Mouse (Mus musculus) forebrain, postnatal 0 days (tissue): Measurements from ENCODE around the gene Emilin2. TPM values are rescaled to one million over a fixed set of nuclear protein-coding genes. Genes with fewer than 3 reads are reported as not detected.

Experiments
- ATAC-seq: fragments of 200-750 bp; cut with Nextera tagmentation; 2 replicates; pipeline ENCODE4 v1.8.0; 2017; ENCODE audit warnings: mild to moderate bottlenecking, moderate library complexity
- DNase-seq: peaks from one replicate; pipeline ENCODE4 v3.0.0-alpha.2; 2015
- H3K27ac ChIP-seq: fragments of 300-500 bp; sonication (generic); 2 replicates; pipeline ENCODE4 v1.5.1; 2014; ENCODE audit warnings: low read depth, mild to moderate bottlenecking, antibody characterized with exemption, low read length, moderate library complexity, mixed read lengths
- H3K27me3 ChIP-seq: fragments of 300-500 bp; sonication (generic); 2 replicates; pipeline ENCODE4 v1.6.1; 2014; ENCODE audit warnings: mild to moderate bottlenecking, low read length, mixed read lengths; ENCODE audit not compliant: insufficient read depth
- H3K36me3 ChIP-seq: fragments of 300-500 bp; sonication (generic); 2 replicates; pipeline ENCODE4 v1.6.1; 2014; ENCODE audit warnings: mild to moderate bottlenecking, moderate library complexity; ENCODE audit not compliant: insufficient read depth
- H3K4me1 ChIP-seq: fragments of 300-500 bp; sonication (generic); 2 replicates; pipeline ENCODE4 v1.6.1; 2014; ENCODE audit warnings: antibody characterized with exemption; ENCODE audit not compliant: insufficient read depth
- H3K4me2 ChIP-seq: fragments of 300-500 bp; sonication (generic); 2 replicates; pipeline ENCODE4 v1.6.1; 2014; ENCODE audit warnings: low read depth, mild to moderate bottlenecking, moderate library complexity
- H3K4me3 ChIP-seq: fragments of 300-500 bp; sonication (generic); 2 replicates; pipeline ENCODE4 v1.5.1; 2014; ENCODE audit warnings: low read depth, low read length, mixed read lengths
- H3K9ac ChIP-seq: fragments of 300-500 bp; sonication (generic); 2 replicates; pipeline ENCODE4 v1.6.1; 2014; ENCODE audit warnings: mild to moderate bottlenecking
- H3K9me3 ChIP-seq: fragments of 300-500 bp; sonication (generic); 2 replicates; pipeline ENCODE4 v1.6.1; 2016; ENCODE audit warnings: low read length
- CTCF ChIP-seq: sonication (generic); IDR thresholded peaks from 2 replicates; pipeline ENCODE4 v1.5.1; 2016; ENCODE audit warnings: antibody characterized with exemption, control low read depth, low read depth
- WGBS: fragments of 180-500 bp; shearing (Covaris S2); extraction: QIAGEN DNeasy Blood & Tissue Kit; methylation state at CpG from one replicate; pipeline ENCODE4 v1.1.7; 2014; 5-methylcytosine and 5-hydroxymethylcytosine counted together
- polyA plus RNA-seq: library from polyadenylated mRNA; unstranded; fragments of >200 nt; fragmentation: Nextera tagmentation; extraction: Ambion mirVana; gene quantifications from 2 replicates; pipeline ENCODE4 v1.2.1, GENCODE M21; 2015
- total RNA-seq: library from RNA; depleted of rRNA; stranded (reverse); fragments of >200 nt; gene quantifications from 2 replicates; pipeline ENCODE4 v1.2.3, GENCODE M21; 2014

Emilin2 gene
- total and polyA plus RNA-seq, 2 experiments from 2014 or later: 2.0 to 3.2 TPM

GRCm38 (mm10) chr17:71265336-71266051 lies 46.3 kb downstream of the Emilin2 start:
- Histone ChIP-seq H3K4me2 (no peak overlapping the region), H3K27me3 (no peaks in the 10 kb centered on the region), H3K36me3 (no peaks in the 10 kb centered on the region), H3K4me3 (no peak overlapping the region), H3K27ac (no peak overlapping the region), H3K9me3 (no peaks in the 10 kb centered on the region), H3K4me1 (no peaks in the 10 kb centered on the region), H3K9ac (no peak overlapping the region)
- ATAC-seq (no peak; the same call in 1 of the 2 replicates), DNase-seq (no peak)
- 58% methylated on average over 5 of the region's 5 CpGs for WGBS
- no peak for TF ChIP-seq CTCF

- Histone ChIP-seq H3K4me2 (no peak overlapping the region), H3K9ac (no peak overlapping the region), H3K4me1 (no peaks in the 10 kb centered on the region), H3K27me3 (no peaks in the 10 kb centered on the region), H3K4me3 (no peak overlapping the region), H3K27ac (no peak overlapping the region), H3K36me3 (no peaks in the 10 kb centered on the region), H3K9me3 (no peaks in the 10 kb centered on the region)
- ATAC-seq (no peak), DNase-seq (no peak)
- WGBS: 91% methylated on average over 4 of the region's 4 CpGs
- TF ChIP-seq CTCF: no peak
Observed at GRCm38 (mm10) chr17:71264739-71265138, 47.0 kb downstream of the Emilin2 start.

GRCm38 (mm10) chr17:71263136-71263535 lies 48.6 kb downstream of the Emilin2 start:
- no peak for TF ChIP-seq CTCF
- ATAC-seq: no peak
- H3K9me3 ChIP-seq: no peaks in the 10 kb centered on the region
- H3K36me3 ChIP-seq: no peaks in the 10 kb centered on the region
- H3K4me2 ChIP-seq: no peak overlapping the region
- no peaks in the 10 kb centered on the region for H3K4me1 ChIP-seq
- H3K27me3 ChIP-seq: no peaks in the 10 kb centered on the region
- no peak for DNase-seq
- no peak overlapping the region for H3K27ac ChIP-seq
- H3K9ac ChIP-seq: no peak overlapping the region
- no peak overlapping the region for H3K4me3 ChIP-seq
- WGBS: 83% methylated on average over 6 of the region's 6 CpGs

GRCm38 (mm10) chr17:71260658-71261057 lies 51.1 kb downstream of the Emilin2 start:
- peak; percentile 20; the same call in 1 of the 2 replicates for TF ChIP-seq CTCF
- Histone ChIP-seq H3K9me3 (no peaks in the 10 kb centered on the region), H3K27ac (no peak overlapping the region), H3K4me1 (no peaks in the 10 kb centered on the region), H3K4me3 (no peak overlapping the region), H3K4me2 (no peak overlapping the region), H3K27me3 (no peaks in the 10 kb centered on the region), H3K9ac (no peak overlapping the region), H3K36me3 (no peaks in the 10 kb centered on the region)
- ATAC-seq (no peak), DNase-seq (no peak)
- WGBS: 43% methylated on average over 3 of the region's 3 CpGs

- WGBS: 83% methylated on average over 11 of the region's 11 CpGs
- H3K27ac ChIP-seq: no peak overlapping the region
- no peak for DNase-seq
Observed at GRCm38 (mm10) chr17:71259727-71260126, 52.1 kb downstream of the Emilin2 start.

GRCm38 (mm10) chr17:71256806-71257536 lies 54.8 kb downstream of the Emilin2 start:
- no peak for TF ChIP-seq CTCF
- Histone ChIP-seq H3K4me3 (no peak overlapping the region), H3K9me3 (no peaks in the 10 kb centered on the region), H3K27me3 (no peaks in the 10 kb centered on the region), H3K4me2 (no peak overlapping the region), H3K36me3 (no peaks in the 10 kb centered on the region), H3K4me1 (no peaks in the 10 kb centered on the region), H3K9ac (no peak overlapping the region), H3K27ac (no peak overlapping the region)
- DNase-seq: no peak
- 83% methylated on average over 13 of the region's 13 CpGs for WGBS
- ATAC-seq: no peak

More at GRCm38 (mm10) chr17:71259727-71260126, 52.1 kb downstream of the Emilin2 start:
- no peak overlapping the region for H3K4me2 ChIP-seq
- H3K9ac ChIP-seq: no peak overlapping the region
- H3K27me3 ChIP-seq: no peaks in the 10 kb centered on the region
- TF ChIP-seq CTCF: no peak
- no peak overlapping the region for H3K4me3 ChIP-seq
- no peaks in the 10 kb centered on the region for H3K4me1 ChIP-seq
- no peaks in the 10 kb centered on the region for H3K9me3 ChIP-seq
- H3K36me3 ChIP-seq: no peaks in the 10 kb centered on the region
- ATAC-seq: no peak

- Histone ChIP-seq H3K4me1 (peaks cover 4% of the 10 kb centered on the region; the same call in 1 of the 2 replicates), H3K27me3 (no peaks in the 10 kb centered on the region), H3K4me3 (no peak overlapping the region), H3K27ac (no peak overlapping the region), H3K36me3 (0 out of 2 replicates have a peak, but pooled peaks cover 1% of the 10 kb centered on the region), H3K9me3 (no peaks in the 10 kb centered on the region), H3K9ac (no peak overlapping the region), H3K4me2 (no peak overlapping the region)
- ATAC-seq: no peak
- TF ChIP-seq CTCF: no peak
- no peak for DNase-seq
- 81% methylated on average over 14 of the region's 14 CpGs for WGBS
Observed at GRCm38 (mm10) chr17:71256068-71256615, 55.6 kb downstream of the Emilin2 start.
